Mouse (Mus musculus) kidney, embryonic 14.5 days (tissue): ENCODE results near the gene Mylk2. TPM values are rescaled to one million over a fixed set of nuclear protein-coding genes. Genes with fewer than 3 reads are reported as not detected.

Experiments used
- ATAC-seq: fragments of 200-750 bp; cut with Nextera tagmentation; 2 replicates; pipeline ENCODE4 v1.8.0; 2017; ENCODE audit warnings: moderate number of reproducible peaks, mild to moderate bottlenecking, moderate TSS enrichment, moderate library complexity; ENCODE audit not compliant: low FRiP score, low TSS enrichment
- H3K27ac ChIP-seq: fragments of 300-500 bp; sonication (generic); 2 replicates; pipeline ENCODE4 v1.5.1; 2014; ENCODE audit warnings: low read depth, mild to moderate bottlenecking, low read length, moderate library complexity, mixed read lengths
- H3K27me3 ChIP-seq: fragments of 300-500 bp; sonication (generic); 2 replicates; pipeline ENCODE4 v1.6.1; 2014; ENCODE audit warnings: mild to moderate bottlenecking, low read length; ENCODE audit not compliant: control insufficient read depth, insufficient read depth
- H3K36me3 ChIP-seq: fragments of 300-500 bp; sonication (generic); 2 replicates; pipeline ENCODE4 v1.6.1; 2014; ENCODE audit warnings: low read length, mixed read lengths; ENCODE audit not compliant: control insufficient read depth, insufficient read depth
- H3K4me1 ChIP-seq: fragments of 300-500 bp; sonication (generic); 2 replicates; pipeline ENCODE4 v1.6.1; 2014; ENCODE audit warnings: low read length, mixed read lengths; ENCODE audit not compliant: control insufficient read depth, insufficient read depth
- H3K4me2 ChIP-seq: fragments of 300-500 bp; sonication (generic); replicated peaks from 2 replicates; pipeline ENCODE4 v1.6.1; 2014; ENCODE audit warnings: low read depth, mild to moderate bottlenecking, low read length
- H3K4me3 ChIP-seq: fragments of 300-500 bp; sonication (generic); 2 replicates; pipeline ENCODE4 v1.5.1; 2014; ENCODE audit warnings: mild to moderate bottlenecking, low read length
- H3K9ac ChIP-seq: fragments of 300-500 bp; sonication (generic); 2 replicates; pipeline ENCODE4 v1.6.1; 2014; ENCODE audit warnings: low read depth, mild to moderate bottlenecking, low read length, moderate library complexity
- H3K9me3 ChIP-seq: fragments of 300-500 bp; sonication (generic); 2 replicates; pipeline ENCODE4 v1.6.1; 2016; ENCODE audit warnings: low read length; ENCODE audit not compliant: control insufficient read depth
- WGBS: fragments of 180-500 bp; shearing (Covaris S2); extraction: QIAGEN DNeasy Blood & Tissue Kit; methylation state at CpG from one replicate; pipeline ENCODE4 v1.1.7; 2014; 5-methylcytosine and 5-hydroxymethylcytosine counted together
- polyA plus RNA-seq: library from polyadenylated mRNA; unstranded; fragments of >200 nt; fragmentation: Nextera tagmentation; extraction: Ambion mirVana; gene quantifications from 2 replicates; pipeline ENCODE4 v1.2.1, GENCODE M21; 2014

Gene Mylk2
- polyA plus RNA-seq, 1 experiment from 2014 or later: not detected

GRCm38 (mm10) chr2:152895834-152896233 is 15.3 kb upstream of the Mylk2 start:
- no peaks in the 10 kb centered on the region for H3K27me3 ChIP-seq
- no peak overlapping the region for H3K4me2 ChIP-seq
- no peak overlapping the region for H3K9ac ChIP-seq
- no peaks in the 10 kb centered on the region for H3K9me3 ChIP-seq
- no peak overlapping the region for H3K27ac ChIP-seq
- WGBS: 96% methylated on average over 9 of the region's 9 CpGs
- no peak overlapping the region for H3K4me3 ChIP-seq
- peaks cover 53% of the 10 kb centered on the region for H3K36me3 ChIP-seq
- ATAC-seq: no peak
- no peaks in the 10 kb centered on the region for H3K4me1 ChIP-seq

- H3K9me3 ChIP-seq: no peaks in the 10 kb centered on the region
- peaks cover 42% of the 10 kb centered on the region for H3K36me3 ChIP-seq
- no peaks in the 10 kb centered on the region for H3K4me1 ChIP-seq
- no peak overlapping the region for H3K4me3 ChIP-seq
- ATAC-seq: no peak
- no peaks in the 10 kb centered on the region for H3K27me3 ChIP-seq
- H3K27ac ChIP-seq: no peak overlapping the region
- H3K4me2 ChIP-seq: no peak overlapping the region
- WGBS: 91% methylated on average over 3 of the region's 3 CpGs
- H3K9ac ChIP-seq: no peak overlapping the region
These were observed 14.2 kb upstream of the Mylk2 start for GRCm38 (mm10) chr2:152896926-152897325.

GRCm38 (mm10) chr2:152899011-152899410 is 12.1 kb upstream of the Mylk2 start:
- no peak overlapping the region for H3K4me2 ChIP-seq
- WGBS: 47% methylated on average over 6 of the region's 6 CpGs
- H3K27me3 ChIP-seq: no peaks in the 10 kb centered on the region
- ATAC-seq: no peak
- peaks cover 11% of the 10 kb centered on the region; the same call in 1 of the 2 replicates for H3K4me1 ChIP-seq
- H3K27ac ChIP-seq: no peak overlapping the region
- no peak overlapping the region for H3K4me3 ChIP-seq
- peaks cover 21% of the 10 kb centered on the region for H3K36me3 ChIP-seq
- no peaks in the 10 kb centered on the region for H3K9me3 ChIP-seq
- no peak overlapping the region for H3K9ac ChIP-seq

GRCm38 (mm10) chr2:152901296-152901695 is 9.9 kb upstream of the Mylk2 start:
- ATAC-seq: no peak
- Histone ChIP-seq H3K9me3 (no peaks in the 10 kb centered on the region), H3K36me3 (no peaks in the 10 kb centered on the region), H3K27ac (no peak overlapping the region), H3K27me3 (no peaks in the 10 kb centered on the region), H3K9ac (no peak overlapping the region), H3K4me3 (no peak overlapping the region), H3K4me1 (peaks cover 19% of the 10 kb centered on the region; the same call in 1 of the 2 replicates), H3K4me2 (no peak overlapping the region)
- WGBS: 93% methylated on average over 15 of the region's 15 CpGs

- Histone ChIP-seq H3K9ac (no peak overlapping the region), H3K4me1 (peaks cover 19% of the 10 kb centered on the region), H3K36me3 (no peaks in the 10 kb centered on the region), H3K27me3 (no peaks in the 10 kb centered on the region), H3K4me2 (no peak overlapping the region), H3K27ac (no peak overlapping the region), H3K9me3 (no peaks in the 10 kb centered on the region), H3K4me3 (no peak overlapping the region)
- no peak for ATAC-seq
- 47% methylated on average over 3 of the region's 3 CpGs for WGBS
These were observed 8.5 kb upstream of the Mylk2 start for GRCm38 (mm10) chr2:152902658-152903057.

GRCm38 (mm10) chr2:152903586-152903985 is 7.6 kb upstream of the Mylk2 start:
- no peak overlapping the region for H3K27ac ChIP-seq

GRCm38 (mm10) chr2:152904127-152904643 is 7.0 kb upstream of the Mylk2 start:
- H3K9me3 ChIP-seq: no peaks in the 10 kb centered on the region
- H3K36me3 ChIP-seq: no peaks in the 10 kb centered on the region
- H3K9ac ChIP-seq: no peak overlapping the region
- ATAC-seq: no peak
- no peak overlapping the region for H3K4me2 ChIP-seq
- H3K4me3 ChIP-seq: no peak overlapping the region
- H3K27ac ChIP-seq: no peak overlapping the region
- peaks cover 19% of the 10 kb centered on the region for H3K4me1 ChIP-seq
- no peaks in the 10 kb centered on the region for H3K27me3 ChIP-seq
- 64% methylated on average over 5 of the region's 5 CpGs for WGBS

More at GRCm38 (mm10) chr2:152903586-152903985, 7.6 kb upstream of the Mylk2 start:
- no peaks in the 10 kb centered on the region for H3K36me3 ChIP-seq
- no peaks in the 10 kb centered on the region for H3K27me3 ChIP-seq
- no peaks in the 10 kb centered on the region for H3K9me3 ChIP-seq
- H3K4me3 ChIP-seq: no peak overlapping the region
- H3K9ac ChIP-seq: no peak overlapping the region
- no peak overlapping the region for H3K4me2 ChIP-seq
- 47% methylated on average over 4 of the region's 4 CpGs for WGBS
- peaks cover 19% of the 10 kb centered on the region for H3K4me1 ChIP-seq
- ATAC-seq: no peak

- peak; percentile 64 for ATAC-seq
- Histone ChIP-seq H3K4me1 (peaks cover 19% of the 10 kb centered on the region), H3K4me3 (no peak overlapping the region), H3K27ac (no peak overlapping the region), H3K27me3 (no peaks in the 10 kb centered on the region), H3K4me2 (no peak overlapping the region; the same call in 1 of the 2 replicates), H3K9ac (no peak overlapping the region), H3K9me3 (no peaks in the 10 kb centered on the region), H3K36me3 (no peaks in the 10 kb centered on the region)
- WGBS: 41% methylated on average over 11 of the region's 11 CpGs
These were observed 5.9 kb upstream of the Mylk2 start for GRCm38 (mm10) chr2:152905036-152905829.

- H3K4me2 ChIP-seq: no peak overlapping the region
- no peaks in the 10 kb centered on the region for H3K36me3 ChIP-seq
- ATAC-seq: no peak
- peaks cover 19% of the 10 kb centered on the region for H3K4me1 ChIP-seq
- no peak overlapping the region for H3K9ac ChIP-seq
- H3K27me3 ChIP-seq: 0 out of 2 replicates have a peak, but pooled peaks cover 4% of the 10 kb centered on the region
- H3K4me3 ChIP-seq: no peak overlapping the region
- no peak overlapping the region for H3K27ac ChIP-seq
- no peaks in the 10 kb centered on the region for H3K9me3 ChIP-seq
- WGBS: 51% methylated on average over 9 of the region's 9 CpGs
These were observed 4.7 kb upstream of the Mylk2 start for GRCm38 (mm10) chr2:152906274-152907037.
